Mouse (Mus musculus) cerebellum, adult 18-20 months (tissue): ENCODE data around the gene Hnrnpa1.
"Not testable (repeated sequence)": the region's sequence is repeated elsewhere in the genome, so short reads cannot be mapped to it uniquely, and the experiment has no call there.

Experiments
- DNase-seq, 2 experiments: peaks; one replicate each; pipeline ENCODE4 v3.0.0; 2021

The Hnrnpa1 gene

DNA sequence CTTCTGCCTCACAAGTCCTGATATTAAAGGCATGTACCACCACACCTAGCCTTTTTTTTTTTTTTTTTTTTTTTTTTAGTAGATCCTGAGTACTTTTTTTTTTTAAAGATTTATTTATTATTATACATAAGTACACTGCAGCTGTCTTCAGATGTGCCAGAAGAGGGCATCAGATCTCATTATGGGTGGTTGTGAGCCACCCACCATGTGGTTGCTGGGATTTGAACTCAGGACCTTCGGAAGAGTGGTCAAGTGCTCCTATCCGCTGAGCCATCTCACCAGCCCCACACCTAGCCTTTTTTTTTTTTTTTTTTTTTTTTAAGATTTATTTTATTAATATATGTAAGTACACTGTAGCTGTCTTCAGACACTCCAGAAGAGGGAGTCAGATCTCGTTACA is 35.7 kb downstream of the Hnrnpa1 start:
- not testable (repeated sequence) for DNase-seq

- no peak for DNase-seq
Observed at GRCm38 (mm10) chr15:103277949-103278348, 37.7 kb downstream of the Hnrnpa1 start.

DNA sequence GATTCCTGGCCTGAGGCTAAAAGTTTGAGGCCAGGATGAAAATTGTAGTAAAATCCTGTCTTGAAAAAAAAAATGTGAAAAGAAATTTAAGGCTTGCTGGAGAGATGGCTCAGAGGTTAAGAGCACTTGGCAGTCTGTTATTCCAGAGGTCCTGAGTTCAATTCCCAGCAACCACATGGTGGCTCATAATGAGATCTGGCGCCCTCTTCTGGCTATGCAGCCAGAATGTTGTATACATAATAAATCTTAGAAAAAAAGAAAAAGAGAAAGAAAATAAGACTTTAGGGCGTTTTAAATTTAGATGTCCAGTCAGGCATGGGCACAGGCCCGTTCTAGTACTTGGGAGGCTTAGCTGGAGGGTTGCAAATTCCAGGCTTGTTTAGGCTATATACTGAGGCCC is 39.5 kb downstream of the Hnrnpa1 start:
- no peak for DNase-seq

DNA sequence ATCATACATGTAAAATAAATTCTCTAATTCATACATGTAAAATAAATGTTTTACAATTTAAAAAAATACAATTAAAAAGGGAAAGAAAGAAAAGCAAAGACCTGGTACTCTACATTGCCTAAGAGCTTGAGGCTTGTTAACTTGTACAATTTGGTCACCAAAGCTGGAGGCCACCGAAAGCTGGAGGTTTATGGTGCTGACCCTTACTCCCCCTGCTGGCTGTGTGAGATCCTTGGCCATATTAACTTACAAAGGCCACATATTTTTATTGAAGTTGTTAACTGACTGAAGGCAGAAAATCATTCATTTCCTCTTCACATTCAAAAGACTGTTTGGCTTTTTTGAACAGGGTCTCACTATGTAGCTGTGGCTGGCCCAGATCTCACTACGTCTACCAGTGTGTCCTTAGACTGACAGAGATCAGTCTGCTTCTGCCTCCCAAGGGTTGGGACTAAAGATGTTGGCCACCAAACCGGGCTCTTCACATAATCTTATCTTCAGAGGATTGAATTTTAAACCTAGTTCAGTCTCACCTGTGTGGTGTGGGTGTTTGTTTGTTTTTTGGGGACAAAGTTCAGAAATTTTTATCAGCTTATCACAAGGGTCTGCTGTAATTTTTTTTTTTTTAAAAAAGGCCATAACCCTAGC is 40.7 kb downstream of the Hnrnpa1 start:
- no peak for DNase-seq

GRCm38 (mm10) chr15:103281465-103282205 is 41.4 kb downstream of the Hnrnpa1 start:
- no peak for DNase-seq

- DNase-seq: no peak
Observed at GRCm38 (mm10) chr15:103284066-103284465, 43.8 kb downstream of the Hnrnpa1 start.

GRCm38 (mm10) chr15:103284647-103285046 is 44.4 kb downstream of the Hnrnpa1 start:
- DNase-seq: no peak

DNA sequence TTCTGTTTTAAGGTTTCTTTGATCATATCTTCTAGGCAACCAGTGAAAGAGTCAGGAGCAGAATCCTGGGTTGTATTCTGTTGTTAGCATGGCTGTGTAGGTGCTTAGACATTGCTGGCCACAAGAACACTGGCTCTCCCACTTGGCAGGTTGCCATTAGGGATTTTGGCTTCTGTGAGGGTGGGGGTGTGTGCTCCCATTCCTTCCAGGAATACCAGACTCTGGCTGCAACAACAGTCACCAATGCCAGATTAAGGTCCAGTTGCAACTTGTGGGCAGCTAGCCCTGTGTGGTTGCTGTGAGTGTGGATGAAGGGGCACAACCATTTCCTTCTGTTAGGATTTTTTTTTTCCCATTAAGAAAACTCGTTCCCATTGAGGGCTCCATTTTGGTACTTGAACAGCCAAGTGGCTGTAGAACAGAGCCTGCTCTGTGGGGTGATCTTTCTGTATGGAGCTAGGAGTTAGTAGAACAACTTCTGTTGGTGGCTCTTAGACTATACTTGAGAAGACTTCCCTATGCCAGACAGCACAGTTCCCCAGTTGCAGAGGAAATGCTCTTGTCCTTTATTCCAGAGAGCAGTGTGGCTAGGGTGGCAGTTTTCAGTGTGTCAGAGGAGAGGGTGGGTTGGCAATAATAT is 45.7 kb downstream of the Hnrnpa1 start:
- DNase-seq: no peak

- no peak for DNase-seq
Observed at GRCm38 (mm10) chr15:103289600-103289999, 49.4 kb downstream of the Hnrnpa1 start.

- no peak for DNase-seq
Observed at GRCm38 (mm10) chr15:103290417-103290816, 50.2 kb downstream of the Hnrnpa1 start.

DNA sequence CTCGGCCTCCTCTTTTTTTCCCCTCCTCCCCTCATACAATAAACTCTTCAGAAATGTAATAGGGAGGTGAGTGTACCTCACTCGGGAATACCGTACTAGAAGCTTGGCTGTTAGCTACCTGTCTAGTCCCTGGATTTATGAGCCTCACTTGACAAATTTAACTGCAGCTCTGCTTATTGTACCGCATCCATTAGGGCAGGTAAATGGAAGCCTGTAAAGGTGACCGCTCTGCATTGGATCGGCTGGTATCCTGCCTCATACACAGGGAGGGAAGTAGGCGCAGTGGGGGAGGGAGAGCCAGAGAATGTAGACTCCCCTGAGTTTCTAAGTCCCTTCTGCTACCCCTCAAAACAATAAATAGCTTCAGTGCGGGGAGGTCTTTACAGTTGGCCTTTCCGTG is 50.6 kb downstream of the Hnrnpa1 start:
- no peak for DNase-seq

DNA sequence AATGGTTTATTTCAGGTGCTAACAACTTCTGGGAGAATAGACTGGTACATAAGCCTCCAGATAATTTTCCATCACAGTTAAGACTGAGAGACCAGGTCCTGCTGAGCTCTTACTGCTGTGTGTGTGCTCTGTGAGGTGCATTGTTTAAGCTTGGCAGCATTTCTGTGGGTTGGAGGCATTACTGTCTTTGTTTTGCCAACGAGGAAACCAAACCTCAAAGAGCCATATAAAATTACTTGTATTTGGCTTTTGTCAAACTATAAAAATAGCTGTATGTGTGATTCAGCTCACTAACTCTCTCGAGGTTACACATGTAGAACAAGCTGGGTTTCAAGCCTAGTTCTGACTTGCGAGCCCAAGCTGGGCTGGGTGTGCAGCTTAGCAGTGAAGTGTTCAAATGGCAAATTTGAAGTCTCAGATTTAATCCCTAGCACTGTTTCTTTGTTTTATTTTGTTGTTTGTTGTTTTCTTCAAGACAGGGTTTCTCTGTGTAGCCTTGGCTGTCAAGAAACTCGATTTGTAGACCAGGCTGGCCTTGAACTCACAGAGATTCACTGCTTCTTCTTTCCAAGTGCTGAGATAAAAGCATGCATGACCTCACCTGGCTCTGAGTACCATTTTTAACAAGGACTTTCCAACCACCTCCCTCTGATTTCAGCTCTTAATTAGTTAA is 52.6 kb downstream of the Hnrnpa1 start:
- no peak for DNase-seq

GRCm38 (mm10) chr15:103293375-103293774 is 53.1 kb downstream of the Hnrnpa1 start:
- DNase-seq: no peak

DNA sequence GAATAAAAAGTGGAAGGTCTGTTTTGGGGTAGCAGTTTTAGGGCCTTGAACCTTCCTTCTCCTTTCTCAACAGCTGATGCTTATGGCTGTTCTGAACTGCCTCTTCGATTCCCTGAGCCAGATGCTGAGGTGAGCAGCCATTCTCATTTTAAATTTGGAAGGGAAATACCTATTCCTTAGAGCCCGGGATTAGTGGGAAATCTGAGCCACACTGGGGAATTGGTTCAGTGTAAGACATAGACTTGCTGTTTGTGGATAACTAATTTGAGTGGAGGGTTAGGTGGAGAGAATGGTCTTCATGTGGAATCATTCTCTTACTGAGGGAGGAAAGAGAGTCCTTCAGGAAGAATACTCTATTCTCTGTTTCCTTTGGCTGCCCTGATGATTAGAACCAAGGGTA is 54.4 kb downstream of the Hnrnpa1 start:
- no peak for DNase-seq

DNA sequence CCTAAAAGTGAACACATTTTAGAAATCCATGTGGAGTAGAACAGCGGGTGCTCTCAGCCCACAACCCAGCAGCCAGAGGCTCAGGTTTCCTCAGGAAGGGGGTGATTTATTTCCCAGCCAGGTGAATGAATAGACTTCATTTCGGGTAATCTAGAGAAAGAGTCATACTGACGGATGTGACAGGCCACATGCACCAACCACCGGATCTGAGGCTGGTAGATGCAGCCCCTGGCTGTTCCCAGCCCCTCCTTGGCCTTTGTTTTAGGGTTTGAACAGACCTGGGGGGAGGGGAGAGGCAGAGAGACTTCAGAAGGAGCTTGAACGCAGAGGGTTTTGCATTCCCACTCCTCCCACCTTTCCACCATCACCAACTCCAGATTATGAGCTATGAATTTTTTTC is 55.6 kb downstream of the Hnrnpa1 start:
- DNase-seq: no peak
